23 mouse cellular contexts compared by ENCODE assay signal in genomic region chr4:70545869-70546542, GRCm38 (mm10). TPM values are rescaled to one million over a fixed set of nuclear protein-coding genes. Genes with fewer than 3 reads are reported as not detected.
DNase-seq lines count a peak whose midpoint lies in the region; ATAC-seq and TF ChIP-seq lines count a peak whose summit lies in the region.
"Had no signal": no experiment of that assay in that cellular context is flagged by ENCODE, and none has a peak within 500 bp of the region (broad histone marks: within the 10 kb centered on the region; RNA-seq: fewer than 3 reads in every experiment).

No protein-coding gene starts in this region.

- no peak for TF ChIP-seq POLR2A in bone marrow, adult 2 months (IDR thresholded peaks at IDR 0.05; ENCODE audit: borderline replicate concordance, control insufficient read depth, low read depth, low read length)

- no peaks in the 10 kb centered on the region; the same call in 1 of the 2 replicates for H3K4me1 ChIP-seq in bone marrow, adult 2 months (ENCODE audit: control insufficient read depth, insufficient read depth, low read length)
- H3K4me1 ChIP-seq in intestine, embryonic 15.5 days (replicated peaks) = no peaks in the 10 kb centered on the region
- H3K4me1 ChIP-seq in hindbrain, embryonic 10.5 days (replicated peaks) = no peaks in the 10 kb centered on the region
- H3K4me1 ChIP-seq in heart, embryonic 12.5 days (replicated peaks) = peaks cover 5% of the 10 kb centered on the region; the same call in 1 of the 2 replicates
- H3K4me1 ChIP-seq: forebrain, embryonic 12.5 days; hindbrain, embryonic 13.5 days had no signal

- WGBS in bone marrow, adult 2 months = 13% methylated on average over 2 of the region's 2 CpGs
- WGBS in intestine, embryonic 15.5 days = 62% methylated on average over 2 of the region's 2 CpGs
- WGBS in hindbrain, embryonic 10.5 days = 82% methylated on average over 2 of the region's 2 CpGs
- WGBS in heart, embryonic 12.5 days = 54% methylated on average over 2 of the region's 2 CpGs

- peak overlapping the region; percentile 53 for H3K4me3 ChIP-seq in bone marrow, adult 2 months (replicated peaks; ENCODE audit: control insufficient read depth, low read depth, low read length)
- no peak overlapping the region for H3K4me3 ChIP-seq in intestine, embryonic 15.5 days (replicated peaks)
- no peak overlapping the region for H3K4me3 ChIP-seq in hindbrain, embryonic 10.5 days
- no peak overlapping the region for H3K4me3 ChIP-seq in heart, embryonic 12.5 days
- H3K4me3 ChIP-seq: forebrain, embryonic 12.5 days; heart, adult 2 months; hindbrain, embryonic 13.5 days had no signal

- peak; percentile 84 for ATAC-seq in megakaryocyte, adult 5-6 weeks (ENCODE audit: poor library complexity, severe bottlenecking)
- ATAC-seq in intestine, embryonic 15.5 days = no peak
- no peak for ATAC-seq in heart, embryonic 12.5 days (ENCODE audit: insufficient number of reproducible peaks, low FRiP score)
- ATAC-seq: CD4-positive, CD25-positive, alpha-beta regulatory T cell, adult 4 months; forebrain, embryonic 16.5 days; hindbrain, postnatal 0 days had no signal

- no peaks in the 10 kb centered on the region for H3K36me3 ChIP-seq in intestine, embryonic 15.5 days
- H3K36me3 ChIP-seq in hindbrain, embryonic 10.5 days = no peaks in the 10 kb centered on the region
- no peaks in the 10 kb centered on the region for H3K36me3 ChIP-seq in heart, embryonic 12.5 days
- H3K36me3 ChIP-seq: forebrain, embryonic 12.5 days; G1E; hindbrain, embryonic 13.5 days had no signal

- H3K27ac ChIP-seq in bone marrow, adult 2 months (ENCODE audit: control insufficient read depth, insufficient read depth, low read depth, low read length, poor library complexity) = peak overlapping the region; percentile 21; the same call in 1 of the 2 replicates
- no peak overlapping the region for H3K27ac ChIP-seq in intestine, embryonic 15.5 days
- H3K27ac ChIP-seq in hindbrain, embryonic 10.5 days = no peak overlapping the region
- no peak overlapping the region for H3K27ac ChIP-seq in heart, embryonic 12.5 days (ENCODE audit: poor library complexity, severe bottlenecking)
- H3K27ac ChIP-seq: forebrain, embryonic 12.5 days; heart, adult 2 months; hindbrain, embryonic 13.5 days; hindbrain, postnatal 0 days had no signal

- TF ChIP-seq CTCF in bone marrow, adult 2 months (IDR thresholded peaks at IDR 0.05; ENCODE audit: control insufficient read depth, insufficient read depth, low read length) = no peak

- no peak overlapping the region for H3K4me2 ChIP-seq in intestine, embryonic 15.5 days (replicated peaks)
- no peak overlapping the region for H3K4me2 ChIP-seq in heart, embryonic 12.5 days
- H3K4me2 ChIP-seq: forebrain, embryonic 12.5 days; heart, embryonic 11.5 days; hindbrain, embryonic 13.5 days had no signal

- H3K9me3 ChIP-seq in intestine, embryonic 15.5 days = no peaks in the 10 kb centered on the region
- no peaks in the 10 kb centered on the region for H3K9me3 ChIP-seq in hindbrain, embryonic 10.5 days
- H3K9me3 ChIP-seq in heart, embryonic 12.5 days (replicated peaks) = no peaks in the 10 kb centered on the region
- H3K9me3 ChIP-seq: forebrain, embryonic 12.5 days; G1E; hindbrain, embryonic 13.5 days had no signal

- no peaks in the 10 kb centered on the region for H3K27me3 ChIP-seq in intestine, embryonic 15.5 days (replicated peaks)
- no peaks in the 10 kb centered on the region for H3K27me3 ChIP-seq in hindbrain, embryonic 10.5 days (ENCODE audit: insufficient read depth, poor library complexity, severe bottlenecking)
- no peaks in the 10 kb centered on the region for H3K27me3 ChIP-seq in heart, embryonic 12.5 days (replicated peaks)
- H3K27me3 ChIP-seq: forebrain, embryonic 12.5 days; hindbrain, embryonic 13.5 days had no signal

- DNase-seq in 416B (ENCODE audit: low read depth) = peak; percentile 43
- peak; percentile 97 for DNase-seq in gonadal fat pad, adult 2 months (ENCODE audit: low read depth)
- DNase-seq in hindbrain, embryonic 10.5 days (ENCODE audit: low spot score) = no peak
- DNase-seq in urinary bladder, postnatal 10 days (ENCODE audit: low spot score) = no peak
- DNase-seq: adrenal gland, adult 8-10 months; adrenal gland, postnatal 36 days; B cell, adult 2 months; cerebellum, adult 18-20 months; cerebellum, adult 9-11 months; cerebellum, postnatal 36 days; gastrocnemius, postnatal 25 days; heart, adult 2 months had no signal

- H3K9ac ChIP-seq in intestine, embryonic 15.5 days = no peak overlapping the region
- H3K9ac ChIP-seq in heart, embryonic 12.5 days = no peak overlapping the region
- H3K9ac ChIP-seq: forebrain, embryonic 12.5 days; hindbrain, embryonic 13.5 days had no signal

RNA-seq across cellular contexts. Expression of gene Megf9, which starts 11.2 kb away (rescaled TPM):
- 2.6 and 7.0 TPM in 2 replicates for polyA plus RNA-seq in bone marrow, adult 2 months (2011; ENCODE audit: insufficient read depth, insufficient read length, low replicate concordance, missing spikeins)
- polyA plus RNA-seq in gonadal fat pad, adult 2 months (2012; rRNA removed) = 11.6 and 14.9 TPM in 2 replicates
- 53.4 and 59.1 TPM in 2 replicates for total RNA-seq in megakaryocyte, adult 5-6 weeks (2015)
- total RNA-seq in megakaryocyte, adult 5-6 weeks (2017) = 26.8 and 36.8 TPM in 2 replicates
- 5.3 and 5.5 TPM in 2 replicates for polyA plus RNA-seq in intestine, embryonic 15.5 days (2015; fragmentation: Nextera tagmentation; extraction: Ambion mirVana)
- polyA plus RNA-seq in hindbrain, embryonic 10.5 days (2016; fragmentation: Nextera tagmentation; extraction: Ambion mirVana) = 17.9 and 22.2 TPM in 2 replicates
- polyA plus RNA-seq in heart, embryonic 12.5 days (2016; fragmentation: Nextera tagmentation; extraction: Ambion mirVana) = 7.8 and 8.2 TPM in 2 replicates
- polyA plus RNA-seq: G1E had no signal

Comparison
In these comparisons a context has a peak if more than half of its experiments do, and no peak if none do; other contexts are left out.
1. DNase-seq: peak in 416B (single experiment) and gonadal fat pad, adult 2 months (single experiment); none in hindbrain, embryonic 10.5 days (single experiment) and urinary bladder, postnatal 10 days (single experiment).